Mouse (Mus musculus): ENCODE results near the gene Prokr2. TPM values are rescaled to one million over a fixed set of nuclear protein-coding genes. Genes with fewer than 3 reads are reported as not detected.

Gene Prokr2
- not detected in 4 replicates for total RNA-seq (2023; ENCODE audit: inconsistent age)

DNA sequence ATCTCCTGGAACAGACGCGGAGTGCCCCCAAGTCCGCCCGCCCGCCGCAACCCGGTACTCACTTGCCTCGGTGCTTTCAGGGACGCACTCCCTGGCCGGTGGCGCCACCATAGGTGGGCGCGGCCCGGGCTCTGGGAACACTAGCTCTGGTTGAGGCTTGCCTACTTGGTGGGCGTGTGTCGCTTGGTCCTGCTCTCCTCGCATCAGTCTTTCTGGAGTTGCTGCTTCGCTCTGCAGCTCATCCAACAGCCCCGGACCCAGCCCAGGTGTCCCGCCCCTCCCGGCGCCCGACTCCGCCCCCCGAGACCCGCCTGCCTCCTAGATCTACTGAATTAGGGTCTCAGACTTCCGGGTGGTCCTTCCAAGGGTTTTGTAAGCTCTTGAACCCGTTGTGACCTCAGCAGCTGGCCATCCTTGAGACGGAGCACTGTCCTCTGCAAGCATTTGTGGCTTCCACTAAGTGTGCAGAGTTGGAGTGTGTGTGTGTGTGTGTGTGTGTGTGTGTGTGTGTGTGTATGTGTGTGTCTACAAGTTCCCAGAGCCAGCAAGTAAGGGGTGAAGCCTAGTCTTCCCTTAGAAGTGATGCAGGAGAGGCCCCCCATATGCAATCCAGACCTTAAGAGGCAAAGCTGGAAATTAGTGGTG is at the start of gene Prokr2:
Gene Prokr2 (minus strand): TSS at position 254 of the 645 bp plus-strand sequence.

Other genes starting within 250 kb of the Prokr2 start
- 31.9 to 41.8 TPM (median 37.3 TPM) in 4 replicates for gene Slc23a2, start 240.3 kb downstream of the Prokr2 start, total RNA-seq (2023; ENCODE audit: inconsistent age)
- 24.8 to 32.2 TPM (median 26.6 TPM) in 4 replicates for gene Tmem230, start 137.6 kb downstream of the Prokr2 start, total RNA-seq (2023; ENCODE audit: inconsistent age)
- 232 to 275 TPM (median 250 TPM) in 4 replicates for gene Pcna, start 132.1 kb downstream of the Prokr2 start, total RNA-seq (2023; ENCODE audit: inconsistent age)
- gene Cds2, start 122.3 kb downstream of the Prokr2 start, total RNA-seq (2023; ENCODE audit: inconsistent age): 61.5 to 72.5 TPM (median 67.0 TPM) in 4 replicates
- 140 to 147 TPM (median 141 TPM) in 4 replicates for gene Gpcpd1, start 202.3 kb upstream of the Prokr2 start, total RNA-seq (2023; ENCODE audit: inconsistent age)

Data from B cell, adult (primary cell).